Mouse (Mus musculus) heart, embryonic 11.5 days (tissue): ENCODE data around the gene Zbtb20. TPM values are rescaled to one million over a fixed set of nuclear protein-coding genes. Genes with fewer than 3 reads are reported as not detected.

Source experiments
- ATAC-seq: fragments of 200-750 bp; cut with Nextera tagmentation; replicated peaks from 2 replicates; pipeline ENCODE4 v1.8.0; 2017; ENCODE audit warnings: moderate library complexity; ENCODE audit not compliant: insufficient number of reproducible peaks, low FRiP score, low TSS enrichment
- H3K27ac ChIP-seq: fragments of 300-500 bp; sonication (generic); 2 replicates; pipeline ENCODE4 v1.5.1; 2014; ENCODE audit warnings: mild to moderate bottlenecking, low read depth, low read length
- H3K27me3 ChIP-seq: fragments of 300-500 bp; sonication (generic); 2 replicates; pipeline ENCODE4 v1.6.1; 2014; ENCODE audit warnings: mild to moderate bottlenecking, low read length, mixed read lengths; ENCODE audit not compliant: control insufficient read depth, insufficient read depth
- H3K36me3 ChIP-seq: fragments of 300-500 bp; sonication (generic); 2 replicates; pipeline ENCODE4 v1.6.1; 2014; ENCODE audit warnings: mild to moderate bottlenecking, low read length, moderate library complexity, mixed read lengths; ENCODE audit not compliant: control insufficient read depth, insufficient read depth
- H3K4me1 ChIP-seq: fragments of 300-500 bp; sonication (generic); 2 replicates; pipeline ENCODE4 v1.6.1; 2014; ENCODE audit warnings: low read length; ENCODE audit not compliant: control insufficient read depth, insufficient read depth
- H3K4me2 ChIP-seq: fragments of 300-500 bp; sonication (generic); 2 replicates; pipeline ENCODE4 v1.6.1; 2014; ENCODE audit warnings: mild to moderate bottlenecking, moderate library complexity
- H3K4me3 ChIP-seq: fragments of 300-500 bp; sonication (generic); 2 replicates; pipeline ENCODE4 v1.5.1; 2014; ENCODE audit warnings: low read depth, low read length
- H3K9ac ChIP-seq: fragments of 300-500 bp; sonication (generic); 2 replicates; pipeline ENCODE4 v1.6.1; 2014; ENCODE audit warnings: mild to moderate bottlenecking, low read depth, low read length, moderate library complexity
- H3K9me3 ChIP-seq: fragments of 300-500 bp; sonication (generic); replicated peaks from 2 replicates; pipeline ENCODE4 v1.6.1; 2016; ENCODE audit warnings: low read length; ENCODE audit not compliant: control insufficient read depth
- WGBS: fragments of 180-500 bp; shearing (Covaris S2); extraction: QIAGEN DNeasy Blood & Tissue Kit; methylation state at CpG from one replicate; pipeline ENCODE4 v1.1.7; 2014; ENCODE audit not compliant: insufficient replicate concordance; 5-methylcytosine and 5-hydroxymethylcytosine counted together
- polyA plus RNA-seq: library from polyadenylated mRNA; unstranded; fragments of >200 nt; fragmentation: Nextera tagmentation; extraction: Ambion mirVana; gene quantifications from 2 replicates; pipeline ENCODE4 v1.2.1, GENCODE M21; 2014

Gene Zbtb20
- polyA plus RNA-seq, 1 experiment from 2014 or later: 39.0 TPM

DNA sequence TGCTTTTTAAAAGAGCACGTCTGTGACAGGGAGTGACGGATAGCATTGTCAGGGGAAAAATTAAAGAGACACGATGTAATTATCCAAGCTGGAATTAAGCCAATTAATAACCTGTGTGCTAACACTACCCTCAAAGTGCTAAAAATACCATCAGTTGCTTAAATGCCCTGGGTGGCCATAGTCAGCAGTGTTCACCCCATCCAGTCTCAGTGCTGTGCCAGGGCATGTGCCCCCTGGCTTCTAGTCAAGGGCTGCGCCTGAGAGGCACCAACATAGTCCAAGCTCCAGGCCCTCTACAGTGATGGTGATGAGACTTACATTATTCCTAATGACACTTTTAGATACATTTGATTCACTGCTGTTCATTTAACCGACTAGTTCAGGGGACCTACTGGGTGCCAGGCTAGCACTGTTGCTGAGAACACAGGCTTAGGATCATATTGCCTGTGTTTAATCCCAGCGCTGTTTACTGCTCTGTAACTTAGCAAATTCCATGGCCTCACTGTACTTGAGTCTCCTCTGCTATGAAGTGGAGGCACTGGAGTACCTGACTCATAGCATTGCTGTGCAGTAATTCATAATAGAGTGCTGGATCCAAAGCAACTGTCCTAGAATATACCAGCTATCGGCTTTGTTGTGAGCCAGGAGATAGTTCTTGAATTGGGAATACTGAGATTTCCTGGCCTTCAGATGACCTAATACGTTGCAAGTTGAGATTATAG lies 624.6 kb downstream of the Zbtb20 start:
- WGBS: 79% methylated on average over 8 of the region's 8 CpGs
- Histone ChIP-seq H3K9ac (no peak overlapping the region), H3K9me3 (no peaks in the 10 kb centered on the region), H3K27ac (no peak overlapping the region), H3K4me2 (no peak overlapping the region), H3K4me1 (peaks cover 3% of the 10 kb centered on the region), H3K27me3 (no peaks in the 10 kb centered on the region), H3K4me3 (no peak overlapping the region), H3K36me3 (no peaks in the 10 kb centered on the region)
- ATAC-seq: no peak

GRCm38 (mm10) chr16:43501284-43501683 lies 625.6 kb downstream of the Zbtb20 start:
- Histone ChIP-seq H3K9me3 (no peaks in the 10 kb centered on the region), H3K27me3 (no peaks in the 10 kb centered on the region), H3K4me2 (no peak overlapping the region), H3K9ac (no peak overlapping the region), H3K36me3 (no peaks in the 10 kb centered on the region), H3K4me3 (no peak overlapping the region), H3K27ac (no peak overlapping the region), H3K4me1 (peaks cover 9% of the 10 kb centered on the region)
- WGBS: 62% methylated on average over 4 of the region's 4 CpGs
- ATAC-seq: no peak

- Histone ChIP-seq H3K4me3 (peak overlapping the region; percentile 47), H3K9me3 (no peaks in the 10 kb centered on the region), H3K27ac (peak overlapping the region; percentile 84), H3K36me3 (no peaks in the 10 kb centered on the region), H3K27me3 (no peaks in the 10 kb centered on the region), H3K9ac (peak overlapping the region; percentile 75), H3K4me1 (peaks cover 14% of the 10 kb centered on the region), H3K4me2 (peak overlapping the region; percentile 71)
- 47% methylated on average over 12 of the region's 12 CpGs for WGBS
- ATAC-seq: no peak
These were observed 626.8 kb downstream of the Zbtb20 start for GRCm38 (mm10) chr16:43502339-43503009.

DNA sequence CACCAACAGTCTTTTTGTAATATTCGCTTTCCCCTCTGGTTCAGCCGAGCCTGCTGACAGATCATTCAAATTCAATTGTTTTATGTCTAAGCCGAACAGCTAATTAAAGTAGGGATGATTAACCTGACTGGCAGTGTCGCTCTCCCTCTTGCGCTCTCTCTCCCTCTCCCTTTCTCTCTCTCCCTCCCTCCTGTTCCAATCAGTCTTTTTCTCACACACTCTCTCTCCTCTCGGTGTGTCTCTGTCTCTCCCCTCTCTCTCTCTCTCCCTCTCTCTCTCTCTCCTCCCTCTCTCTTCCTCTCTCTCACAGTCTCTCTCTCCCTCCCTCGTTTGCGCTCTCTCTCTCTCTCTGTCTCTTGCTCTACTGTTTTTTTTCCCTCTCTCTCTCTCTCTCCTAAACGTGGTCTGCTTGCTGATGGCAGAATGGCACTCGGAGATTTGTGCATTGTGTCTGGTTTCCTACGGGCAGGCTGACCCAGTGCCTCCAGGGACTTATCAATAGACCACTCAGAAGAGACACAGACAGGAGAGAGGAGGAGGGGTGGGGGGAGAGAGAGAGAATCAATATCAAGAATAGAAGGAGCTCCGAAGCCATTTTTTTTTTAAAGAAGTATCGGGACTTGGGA lies 627.4 kb downstream of the Zbtb20 start:
- peak overlapping the region; percentile 75 for H3K9ac ChIP-seq
- no peaks in the 10 kb centered on the region for H3K36me3 ChIP-seq
- H3K9me3 ChIP-seq: no peaks in the 10 kb centered on the region
- WGBS: 3% methylated on average over 13 of the region's 13 CpGs
- peak overlapping the region; percentile 84 for H3K27ac ChIP-seq
- peak overlapping the region; percentile 71 for H3K4me2 ChIP-seq
- H3K27me3 ChIP-seq: no peaks in the 10 kb centered on the region
- ATAC-seq: 0 out of 2 replicates have a peak, but pooled peaks have one; percentile 44
- peak overlapping the region; percentile 47 for H3K4me3 ChIP-seq
- peaks cover 14% of the 10 kb centered on the region for H3K4me1 ChIP-seq

GRCm38 (mm10) chr16:43503636-43504010 lies 627.9 kb downstream of the Zbtb20 start:
- H3K27me3 ChIP-seq: no peaks in the 10 kb centered on the region
- H3K4me1 ChIP-seq: peaks cover 14% of the 10 kb centered on the region
- no peak for ATAC-seq
- peak overlapping the region; percentile 84 for H3K27ac ChIP-seq
- H3K4me2 ChIP-seq: peak overlapping the region; percentile 71
- H3K9me3 ChIP-seq: no peaks in the 10 kb centered on the region
- peak overlapping the region; percentile 75 for H3K9ac ChIP-seq
- 4% methylated on average over 5 of the region's 5 CpGs for WGBS
- H3K36me3 ChIP-seq: no peaks in the 10 kb centered on the region
- peak overlapping the region; percentile 47 for H3K4me3 ChIP-seq

- H3K27ac ChIP-seq: peak overlapping the region; percentile 84
These were observed 628.5 kb downstream of the Zbtb20 start for GRCm38 (mm10) chr16:43504151-43504550.

DNA sequence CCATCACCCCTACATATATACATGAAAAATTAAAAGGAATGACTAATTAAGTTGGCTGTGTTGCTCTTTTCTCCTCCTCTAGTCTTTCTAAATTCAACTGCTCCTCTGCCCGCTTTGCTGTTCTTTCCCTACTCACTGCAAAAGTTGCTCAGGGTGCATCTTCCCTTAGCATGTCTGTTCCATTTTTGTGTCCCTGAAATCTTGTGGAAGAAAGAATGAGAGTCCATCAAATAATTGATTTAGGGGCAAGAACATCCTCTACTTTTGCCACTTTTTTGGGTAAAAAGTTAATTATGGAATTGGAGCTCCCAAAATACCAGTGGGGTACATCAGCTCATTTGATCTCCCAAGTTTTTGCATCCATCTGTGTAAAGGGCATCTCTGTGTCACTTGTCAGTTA lies 628.9 kb downstream of the Zbtb20 start:
- H3K9me3 ChIP-seq: no peaks in the 10 kb centered on the region
- WGBS: 47% methylated on average over 1 of the region's 1 CpGs
- H3K27me3 ChIP-seq: no peaks in the 10 kb centered on the region
- peaks cover 14% of the 10 kb centered on the region for H3K4me1 ChIP-seq
- H3K36me3 ChIP-seq: no peaks in the 10 kb centered on the region
- peak overlapping the region; percentile 84 for H3K27ac ChIP-seq
- peak overlapping the region; percentile 17; the same call in 1 of the 2 replicates for H3K9ac ChIP-seq
- H3K4me2 ChIP-seq: peak overlapping the region; percentile 71
- peak overlapping the region; percentile 47 for H3K4me3 ChIP-seq
- ATAC-seq: no peak

More at GRCm38 (mm10) chr16:43504151-43504550, 628.5 kb downstream of the Zbtb20 start:
- Histone ChIP-seq H3K27me3 (no peaks in the 10 kb centered on the region), H3K9ac (peak overlapping the region; percentile 75), H3K4me3 (peak overlapping the region; percentile 47), H3K9me3 (no peaks in the 10 kb centered on the region), H3K36me3 (no peaks in the 10 kb centered on the region), H3K4me1 (peaks cover 14% of the 10 kb centered on the region), H3K4me2 (peak overlapping the region; percentile 71)
- 2% methylated on average over 3 of the region's 3 CpGs for WGBS
- 0 out of 2 replicates have a peak, but pooled peaks have one; percentile 59 for ATAC-seq

GRCm38 (mm10) chr16:43505314-43505950 lies 629.8 kb downstream of the Zbtb20 start:
- no peak for ATAC-seq
- no peaks in the 10 kb centered on the region for H3K9me3 ChIP-seq
- H3K27me3 ChIP-seq: no peaks in the 10 kb centered on the region
- H3K9ac ChIP-seq: peak overlapping the region; percentile 54; the same call in 1 of the 2 replicates
- H3K4me2 ChIP-seq: peak overlapping the region; percentile 71
- peak overlapping the region; percentile 82 for H3K27ac ChIP-seq
- WGBS: 36% methylated on average over 9 of the region's 9 CpGs
- H3K4me1 ChIP-seq: peaks cover 12% of the 10 kb centered on the region
- peak overlapping the region; percentile 16 for H3K4me3 ChIP-seq
- H3K36me3 ChIP-seq: no peaks in the 10 kb centered on the region
